Mouse (Mus musculus) erythroblast, embryonic 14.5 days (primary cell): ENCODE results near the gene Fbxo8. TPM values are rescaled to one million over a fixed set of nuclear protein-coding genes. Genes with fewer than 3 reads are reported as not detected.

Source experiments
- H3K27me3 ChIP-seq: 2 replicates; pipeline ENCODE4 v1.6.1; 2012; ENCODE audit warnings: inconsistent platforms; ENCODE audit not compliant: control insufficient read depth
- H3K36me3 ChIP-seq: 2 replicates; pipeline ENCODE4 v1.6.1; 2012; ENCODE audit warnings: mild to moderate bottlenecking, inconsistent platforms; ENCODE audit not compliant: control insufficient read depth
- H3K4me1 ChIP-seq: 2 replicates; pipeline ENCODE4 v1.6.1; 2012; ENCODE audit warnings: inconsistent platforms; ENCODE audit not compliant: control insufficient read depth
- H3K4me3 ChIP-seq: replicated peaks from 2 replicates; pipeline ENCODE3; 2012; ENCODE audit warnings: moderate library complexity, mild to moderate bottlenecking, inconsistent platforms
- H3K9me3 ChIP-seq: 2 replicates; pipeline ENCODE4 v1.6.1; 2012; ENCODE audit warnings: low read length, inconsistent platforms, mixed read lengths; ENCODE audit not compliant: control insufficient read depth
- GATA1 ChIP-seq: IDR thresholded peaks from 2 replicates; pipeline ENCODE4 v1.6.1; 2012; ENCODE audit warnings: low read length, inconsistent platforms, mixed read lengths
- TAL1 ChIP-seq: IDR thresholded peaks from 3 replicates; pipeline ENCODE4 v1.6.1; 2012; ENCODE audit warnings: low read length, inconsistent platforms, mixed read lengths
- polyA plus RNA-seq: library from polyadenylated mRNA; stranded (reverse); fragments of >175 nt; gene quantifications from 2 replicates; pipeline ENCODE4 v1.2.3, GENCODE M21; 2012

The Fbxo8 gene
- polyA plus RNA-seq, 1 experiment = 0.96 TPM

- peaks cover 65% of the 10 kb centered on the region for H3K36me3 ChIP-seq
These were observed 10.2 kb upstream of the Fbxo8 start for GRCm38 (mm10) chr8:56540706-56541105.

GRCm38 (mm10) chr8:56547866-56548265 is 3.0 kb upstream of the Fbxo8 start:
- Histone ChIP-seq H3K9me3 (no peaks in the 10 kb centered on the region), H3K4me1 (peaks cover 14% of the 10 kb centered on the region), H3K27me3 (no peaks in the 10 kb centered on the region), H3K36me3 (peaks cover 33% of the 10 kb centered on the region), H3K4me3 (no peak overlapping the region)
- TF ChIP-seq TAL1 (no peak), GATA1 (no peak)

More at GRCm38 (mm10) chr8:56540706-56541105, 10.2 kb upstream of the Fbxo8 start:
- H3K27me3 ChIP-seq = no peaks in the 10 kb centered on the region
- TF ChIP-seq GATA1 (no peak), TAL1 (no peak)
- no peaks in the 10 kb centered on the region for H3K4me1 ChIP-seq
- H3K4me3 ChIP-seq = no peak overlapping the region
- no peaks in the 10 kb centered on the region for H3K9me3 ChIP-seq

GRCm38 (mm10) chr8:56551361-56551852 is 517 bp downstream of the Fbxo8 start:
- peaks cover 20% of the 10 kb centered on the region for H3K4me1 ChIP-seq
- peaks cover 8% of the 10 kb centered on the region for H3K36me3 ChIP-seq
- peak overlapping the region; percentile 89 for H3K4me3 ChIP-seq
- TF ChIP-seq TAL1 (no peak), GATA1 (no peak)
- H3K9me3 ChIP-seq = no peaks in the 10 kb centered on the region
- H3K27me3 ChIP-seq = no peaks in the 10 kb centered on the region

GRCm38 (mm10) chr8:56552045-56552444 is 1.2 kb downstream of the Fbxo8 start:
- TF ChIP-seq TAL1 (no peak), GATA1 (no peak)

GRCm38 (mm10) chr8:56552551-56553103 is 1.7 kb downstream of the Fbxo8 start:
- no peak for TF ChIP-seq GATA1
- no peak for TF ChIP-seq TAL1
- H3K9me3 ChIP-seq = no peaks in the 10 kb centered on the region
- H3K4me1 ChIP-seq = peaks cover 20% of the 10 kb centered on the region
- H3K4me3 ChIP-seq = peak overlapping the region; percentile 89
- peaks cover 2% of the 10 kb centered on the region for H3K36me3 ChIP-seq
- H3K27me3 ChIP-seq = no peaks in the 10 kb centered on the region

More at GRCm38 (mm10) chr8:56552045-56552444, 1.2 kb downstream of the Fbxo8 start:
- peaks cover 6% of the 10 kb centered on the region for H3K36me3 ChIP-seq
- peak overlapping the region; percentile 89 for H3K4me3 ChIP-seq
- no peaks in the 10 kb centered on the region for H3K9me3 ChIP-seq
- no peaks in the 10 kb centered on the region for H3K27me3 ChIP-seq
- H3K4me1 ChIP-seq = peaks cover 20% of the 10 kb centered on the region

GRCm38 (mm10) chr8:56564399-56565047 is 13.6 kb downstream of the Fbxo8 start:
- Histone ChIP-seq H3K27me3 (no peaks in the 10 kb centered on the region), H3K4me3 (no peak overlapping the region), H3K36me3 (peaks cover 18% of the 10 kb centered on the region), H3K4me1 (peaks cover 2% of the 10 kb centered on the region; the same call in 1 of the 2 replicates), H3K9me3 (no peaks in the 10 kb centered on the region)
- TF ChIP-seq GATA1 = no peak
- no peak for TF ChIP-seq TAL1

GRCm38 (mm10) chr8:56566856-56567255 is 16.0 kb downstream of the Fbxo8 start:
- peaks cover 18% of the 10 kb centered on the region for H3K36me3 ChIP-seq
- H3K4me3 ChIP-seq = no peak overlapping the region
- no peaks in the 10 kb centered on the region for H3K27me3 ChIP-seq
- H3K9me3 ChIP-seq = no peaks in the 10 kb centered on the region
- H3K4me1 ChIP-seq = peaks cover 1% of the 10 kb centered on the region; the same call in 1 of the 2 replicates
- no peak for TF ChIP-seq GATA1
- no peak for TF ChIP-seq TAL1

- H3K9me3 ChIP-seq = no peaks in the 10 kb centered on the region
- TF ChIP-seq GATA1 (no peak), TAL1 (no peak)
- H3K4me1 ChIP-seq = no peaks in the 10 kb centered on the region
- no peaks in the 10 kb centered on the region for H3K27me3 ChIP-seq
- no peak overlapping the region for H3K4me3 ChIP-seq
- peaks cover 2% of the 10 kb centered on the region; the same call in 1 of the 2 replicates for H3K36me3 ChIP-seq
These were observed 30.0 kb downstream of the Fbxo8 start for GRCm38 (mm10) chr8:56580918-56581317.

GRCm38 (mm10) chr8:56582841-56583240 is 32.0 kb downstream of the Fbxo8 start:
- Histone ChIP-seq H3K27me3 (no peaks in the 10 kb centered on the region), H3K4me1 (no peaks in the 10 kb centered on the region), H3K4me3 (no peak overlapping the region), H3K36me3 (no peaks in the 10 kb centered on the region; the same call in 1 of the 2 replicates), H3K9me3 (no peaks in the 10 kb centered on the region)
- TF ChIP-seq TAL1 (no peak), GATA1 (no peak)
